Mouse (Mus musculus) midbrain, embryonic 11.5 days (tissue): ENCODE data around the gene Src. TPM values are rescaled to one million over a fixed set of nuclear protein-coding genes. Genes with fewer than 3 reads are reported as not detected.
"Not testable (repeated sequence)": the region's sequence is repeated elsewhere in the genome, so short reads cannot be mapped to it uniquely, and the experiment has no call there.

ENCODE experiments used
- ATAC-seq: fragments of 200-750 bp; cut with Nextera tagmentation; 2 replicates; pipeline ENCODE4 v1.8.0; 2017; ENCODE audit warnings: moderate TSS enrichment, moderate library complexity; ENCODE audit not compliant: low FRiP score
- DNase-seq: peaks from one replicate; pipeline ENCODE4 v3.0.0; 2015; ENCODE audit warnings: low spot score; ENCODE audit errors: missing footprints
- H3K27ac ChIP-seq: fragments of 300-500 bp; sonication (generic); 2 replicates; pipeline ENCODE4 v1.5.1; 2014; ENCODE audit warnings: low read depth, low read length
- H3K27me3 ChIP-seq: fragments of 300-500 bp; sonication (generic); 2 replicates; pipeline ENCODE4 v1.6.1; 2014; ENCODE audit warnings: mild to moderate bottlenecking, low read length, moderate library complexity, mixed read lengths; ENCODE audit not compliant: control insufficient read depth, insufficient read depth
- H3K36me3 ChIP-seq: fragments of 300-500 bp; sonication (generic); 2 replicates; pipeline ENCODE4 v1.6.1; 2014; ENCODE audit warnings: mild to moderate bottlenecking, low read length, moderate library complexity, mixed read lengths; ENCODE audit not compliant: control insufficient read depth, insufficient read depth
- H3K4me1 ChIP-seq: fragments of 300-500 bp; sonication (generic); 2 replicates; pipeline ENCODE4 v1.6.1; 2014; ENCODE audit warnings: low read length; ENCODE audit not compliant: control insufficient read depth, insufficient read depth
- H3K4me2 ChIP-seq: fragments of 300-500 bp; sonication (generic); 2 replicates; pipeline ENCODE4 v1.6.1; 2014; ENCODE audit warnings: mild to moderate bottlenecking, moderate library complexity
- H3K4me3 ChIP-seq: fragments of 300-500 bp; sonication (generic); 2 replicates; pipeline ENCODE4 v1.5.1; 2014; ENCODE audit warnings: low read depth, low read length
- H3K9ac ChIP-seq: fragments of 300-500 bp; sonication (generic); 2 replicates; pipeline ENCODE4 v1.6.1; 2014; ENCODE audit warnings: low read length
- H3K9me3 ChIP-seq: fragments of 300-500 bp; sonication (generic); 2 replicates; pipeline ENCODE4 v1.6.1; 2016; ENCODE audit warnings: low read length; ENCODE audit not compliant: control insufficient read depth
- WGBS: fragments of 180-500 bp; shearing (Covaris S2); extraction: QIAGEN DNeasy Blood & Tissue Kit; methylation state at CpG from one replicate; pipeline ENCODE4 v1.1.7; 2014; 5-methylcytosine and 5-hydroxymethylcytosine counted together
- polyA plus RNA-seq: library from polyadenylated mRNA; unstranded; fragments of >200 nt; fragmentation: Nextera tagmentation; extraction: Ambion mirVana; gene quantifications from 2 replicates; pipeline ENCODE4 v1.2.1, GENCODE M21; 2014

Src gene
- 11.2 and 14.0 TPM in 2 replicates for polyA plus RNA-seq

- Histone ChIP-seq H3K4me1 (peaks cover 11% of the 10 kb centered on the region), H3K4me3 (no peak within 1 kb of the TSS), H3K36me3 (no peaks in the 10 kb centered on the region), H3K27me3 (no peaks in the 10 kb centered on the region; the same call in 1 of the 2 replicates), H3K4me2 (no peak within 1 kb of the TSS), H3K27ac (no peak within 1 kb of the TSS), H3K9me3 (no peaks in the 10 kb centered on the region), H3K9ac (no peak within 1 kb of the TSS)
- peak; percentile 82 for DNase-seq
- WGBS = 26% methylated on average over 13 of the region's 13 CpGs
- ATAC-seq = no peak
Measured at GRCm38 (mm10) chr2:157418206-157418605, at the start of gene Src. Src (plus strand) TSS chr2:157418444.

- no peak overlapping the region for H3K4me3 ChIP-seq
- no peaks in the 10 kb centered on the region for H3K27me3 ChIP-seq
- H3K9me3 ChIP-seq = no peaks in the 10 kb centered on the region
- H3K4me1 ChIP-seq = peaks cover 22% of the 10 kb centered on the region
- H3K27ac ChIP-seq = no peak overlapping the region
- no peaks in the 10 kb centered on the region for H3K36me3 ChIP-seq
- no peak overlapping the region for H3K4me2 ChIP-seq
- DNase-seq = peak; percentile 67
- H3K9ac ChIP-seq = no peak overlapping the region
- WGBS = 86% methylated on average over 6 of the region's 6 CpGs
- ATAC-seq = no peak
Measured at GRCm38 (mm10) chr2:157371696-157372095, 46.5 kb upstream of the Src start.

- 80% methylated on average over 3 of the region's 3 CpGs for WGBS
- H3K36me3 ChIP-seq = no peaks in the 10 kb centered on the region
Measured at GRCm38 (mm10) chr2:157373681-157374080, 44.6 kb upstream of the Src start.

GRCm38 (mm10) chr2:157375051-157375450, 43.2 kb upstream of the Src start:
- Histone ChIP-seq H3K27ac (no peak overlapping the region), H3K36me3 (no peaks in the 10 kb centered on the region), H3K4me3 (no peak overlapping the region), H3K4me2 (no peak overlapping the region), H3K27me3 (no peaks in the 10 kb centered on the region), H3K4me1 (peaks cover 19% of the 10 kb centered on the region), H3K9ac (no peak overlapping the region), H3K9me3 (no peaks in the 10 kb centered on the region)
- ATAC-seq (no peak), DNase-seq (peak; percentile 51)
- 60% methylated on average over 7 of the region's 8 CpGs for WGBS

More at GRCm38 (mm10) chr2:157373681-157374080, 44.6 kb upstream of the Src start:
- no peaks in the 10 kb centered on the region for H3K27me3 ChIP-seq
- peaks cover 20% of the 10 kb centered on the region for H3K4me1 ChIP-seq
- no peak overlapping the region for H3K4me3 ChIP-seq
- H3K9ac ChIP-seq = no peak overlapping the region
- peak; percentile 17 for DNase-seq
- no peak for ATAC-seq
- H3K27ac ChIP-seq = no peak overlapping the region
- H3K9me3 ChIP-seq = no peaks in the 10 kb centered on the region
- no peak overlapping the region for H3K4me2 ChIP-seq

- Histone ChIP-seq H3K4me2 (peak overlapping the region; percentile 19; the same call in 1 of the 2 replicates), H3K9ac (peak overlapping the region; percentile 44)
- ATAC-seq = 0 out of 2 replicates have a peak, but pooled peaks have one; percentile 46
Measured at GRCm38 (mm10) chr2:157375794-157376757, 42.2 kb upstream of the Src start.

GRCm38 (mm10) chr2:157376995-157377394, 41.2 kb upstream of the Src start:
- H3K9ac ChIP-seq = no peak overlapping the region
- no peak overlapping the region for H3K4me3 ChIP-seq
- H3K4me1 ChIP-seq = peaks cover 19% of the 10 kb centered on the region
- WGBS = 56% methylated on average over 3 of the region's 3 CpGs
- no peak overlapping the region for H3K4me2 ChIP-seq
- H3K27ac ChIP-seq = no peak overlapping the region
- DNase-seq (no peak), ATAC-seq (no peak)
- H3K27me3 ChIP-seq = no peaks in the 10 kb centered on the region
- H3K36me3 ChIP-seq = no peaks in the 10 kb centered on the region
- no peaks in the 10 kb centered on the region for H3K9me3 ChIP-seq

More at GRCm38 (mm10) chr2:157375794-157376757, 42.2 kb upstream of the Src start:
- Histone ChIP-seq H3K36me3 (no peaks in the 10 kb centered on the region), H3K27me3 (no peaks in the 10 kb centered on the region), H3K9me3 (no peaks in the 10 kb centered on the region), H3K4me1 (peaks cover 19% of the 10 kb centered on the region), H3K4me3 (no peak overlapping the region), H3K27ac (no peak overlapping the region)
- peak; percentile 87 for DNase-seq
- WGBS = 10% methylated on average over 14 of the region's 14 CpGs

GRCm38 (mm10) chr2:157384836-157385235, 33.4 kb upstream of the Src start:
- peak; percentile 84 for DNase-seq
- H3K9me3 ChIP-seq = no peaks in the 10 kb centered on the region
- H3K36me3 ChIP-seq = no peaks in the 10 kb centered on the region; the same call in 1 of the 2 replicates
- H3K9ac ChIP-seq = no peak overlapping the region
- peaks cover 5% of the 10 kb centered on the region for H3K4me1 ChIP-seq
- no peak overlapping the region for H3K27ac ChIP-seq
- no peaks in the 10 kb centered on the region for H3K27me3 ChIP-seq
- ATAC-seq = no peak
- no peak overlapping the region for H3K4me3 ChIP-seq
- WGBS = 55% methylated on average over 4 of the region's 4 CpGs
- no peak overlapping the region for H3K4me2 ChIP-seq

- not testable (repeated sequence) for ATAC-seq, H3K4me1 ChIP-seq, H3K36me3 ChIP-seq, H3K9me3 ChIP-seq, H3K4me3 ChIP-seq, H3K9ac ChIP-seq, H3K4me2 ChIP-seq, H3K27me3 ChIP-seq, DNase-seq, H3K27ac ChIP-seq
- 93% methylated on average over 14 of the region's 14 CpGs for WGBS
Measured at GRCm38 (mm10) chr2:157388901-157389590, 29.2 kb upstream of the Src start.

- no peaks in the 10 kb centered on the region for H3K27me3 ChIP-seq
- no peak overlapping the region for H3K4me3 ChIP-seq
- peaks cover 2% of the 10 kb centered on the region for H3K36me3 ChIP-seq
- H3K27ac ChIP-seq = no peak overlapping the region
- H3K4me1 ChIP-seq = peaks cover 2% of the 10 kb centered on the region
- H3K4me2 ChIP-seq = no peak overlapping the region
- 84% methylated on average over 7 of the region's 7 CpGs for WGBS
- ATAC-seq (no peak), DNase-seq (peak; percentile 54)
- no peaks in the 10 kb centered on the region for H3K9me3 ChIP-seq
- no peak overlapping the region for H3K9ac ChIP-seq
Measured at GRCm38 (mm10) chr2:157389591-157389921, 28.7 kb upstream of the Src start.
